Mouse (Mus musculus): ENCODE measurements around the gene Ankrd39. TPM values are rescaled to one million over a fixed set of nuclear protein-coding genes. Genes with fewer than 3 reads are reported as not detected.

The Ankrd39 gene
- polyA plus RNA-seq, 1 experiment = 22.1 TPM

DNA sequence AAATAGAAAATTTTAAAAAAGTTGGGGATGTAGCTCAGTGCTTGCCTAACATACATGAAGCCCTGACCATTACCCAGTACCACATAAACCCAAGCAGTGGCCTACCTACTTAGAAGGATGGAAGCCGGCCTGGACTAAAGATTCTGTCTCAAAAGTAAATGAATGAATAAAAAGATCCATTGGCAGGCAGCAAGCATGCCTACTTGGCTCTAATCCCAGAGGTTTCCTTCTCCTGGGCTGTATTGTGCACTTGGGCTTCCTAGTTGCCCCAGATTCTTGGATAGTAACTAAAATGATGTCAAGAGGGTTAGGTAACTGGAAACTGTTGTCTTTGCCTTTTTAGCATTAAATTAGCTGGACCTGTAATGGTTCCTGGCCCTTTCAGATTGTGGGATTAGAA, 33.9 kb downstream of the Ankrd39 start:
- Histone ChIP-seq H3K4me1 (ENCODE audit: control insufficient read depth, insufficient read depth, low read length) (peaks cover 2% of the 10 kb centered on the region), H3K4me3 (replicated peaks; ENCODE audit: extremely low read depth, low read depth, low read length) (no peak overlapping the region)
- TF ChIP-seq CTCF (IDR thresholded peaks at IDR 0.05; ENCODE audit: insufficient read depth, low read length) (no peak), POLR2A (IDR thresholded peaks at IDR 0.05; ENCODE audit: borderline replicate concordance, extremely low read depth, low read depth, low read length) (no peak)
- no peak for DNase-seq
- WGBS = 9% methylated on average over 1 of the region's 1 CpGs

DNA sequence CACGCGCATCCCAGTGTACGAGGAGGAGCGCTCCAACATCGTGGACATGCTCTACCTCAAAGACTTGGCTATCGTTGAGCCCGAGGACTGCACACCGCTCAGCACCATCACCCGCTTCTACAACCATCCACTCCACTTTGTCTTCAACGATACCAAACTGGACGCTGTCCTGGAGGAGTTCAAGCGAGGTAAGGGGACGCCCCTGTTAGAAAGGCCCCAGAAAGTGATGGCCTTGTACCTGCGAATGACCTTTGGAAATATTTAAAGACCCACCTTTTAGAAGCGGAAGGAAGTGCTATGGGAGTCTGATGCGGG, 34.3 kb downstream of the Ankrd39 start:
- no peak for DNase-seq
- peak overlapping the region; percentile 87 for H3K4me3 ChIP-seq (replicated peaks; ENCODE audit: extremely low read depth, low read depth, low read length)
- TF ChIP-seq CTCF (IDR thresholded peaks at IDR 0.05; ENCODE audit: insufficient read depth, low read length) = no peak
- no peak for TF ChIP-seq POLR2A (IDR thresholded peaks at IDR 0.05; ENCODE audit: borderline replicate concordance, extremely low read depth, low read depth, low read length)
- 3% methylated on average over 16 of the region's 16 CpGs for WGBS
- peaks cover 2% of the 10 kb centered on the region for H3K4me1 ChIP-seq (ENCODE audit: control insufficient read depth, insufficient read depth, low read length)

DNA sequence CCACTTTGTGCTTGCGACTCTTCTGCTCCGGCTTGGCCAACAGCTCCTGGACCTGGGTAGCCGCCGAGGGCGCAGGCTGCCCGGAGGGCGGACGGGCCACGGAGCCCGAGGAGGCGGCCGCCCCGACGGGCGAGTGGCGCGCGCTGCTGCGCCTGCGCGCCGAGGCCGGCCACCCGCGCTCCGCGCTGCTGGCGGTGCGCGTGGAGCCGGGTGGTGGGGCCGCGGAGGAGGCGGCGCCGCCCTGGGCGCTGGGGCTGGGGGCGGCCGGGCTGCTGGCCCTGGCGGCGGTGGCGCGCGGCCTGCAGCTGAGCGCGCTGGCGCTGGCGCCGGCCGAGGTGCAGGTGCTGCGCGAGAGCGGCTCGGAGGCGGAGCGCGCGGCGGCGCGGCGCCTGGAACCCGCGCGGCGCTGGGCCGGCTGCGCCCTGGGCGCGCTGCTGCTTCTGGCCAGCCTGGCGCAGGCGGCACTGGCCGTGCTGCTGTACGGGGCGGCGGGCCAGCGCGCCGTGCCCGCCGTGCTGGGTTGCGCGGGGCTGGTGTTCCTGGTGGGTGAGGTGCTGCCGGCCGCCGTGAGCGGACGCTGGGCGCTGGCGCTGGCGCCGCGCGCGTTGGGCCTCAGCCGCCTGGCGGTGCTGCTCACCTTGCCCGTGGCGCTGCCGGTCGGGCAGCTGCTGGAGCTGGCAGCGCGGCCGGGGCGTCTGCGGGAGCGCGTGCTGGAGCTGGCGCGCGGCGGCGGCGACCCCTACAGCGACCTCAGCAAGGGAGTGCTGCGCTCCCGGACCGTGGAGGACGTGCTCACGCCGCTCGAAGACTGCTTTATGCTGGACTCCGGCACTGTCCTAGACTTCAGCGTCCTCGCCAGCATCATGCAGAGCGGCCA, 34.9 kb downstream of the Ankrd39 start:
- H3K4me3 ChIP-seq (replicated peaks; ENCODE audit: extremely low read depth, low read depth, low read length) = peak overlapping the region; percentile 87
- TF ChIP-seq POLR2A (IDR thresholded peaks at IDR 0.05; ENCODE audit: borderline replicate concordance, extremely low read depth, low read depth, low read length) (no peak), CTCF (IDR thresholded peaks at IDR 0.05; ENCODE audit: insufficient read depth, low read length) (no peak)
- H3K4me1 ChIP-seq (ENCODE audit: control insufficient read depth, insufficient read depth, low read length) = peaks cover 2% of the 10 kb centered on the region
- WGBS = 9% methylated on average over 124 of the region's 126 CpGs
- DNase-seq = peak; percentile 43

DNA sequence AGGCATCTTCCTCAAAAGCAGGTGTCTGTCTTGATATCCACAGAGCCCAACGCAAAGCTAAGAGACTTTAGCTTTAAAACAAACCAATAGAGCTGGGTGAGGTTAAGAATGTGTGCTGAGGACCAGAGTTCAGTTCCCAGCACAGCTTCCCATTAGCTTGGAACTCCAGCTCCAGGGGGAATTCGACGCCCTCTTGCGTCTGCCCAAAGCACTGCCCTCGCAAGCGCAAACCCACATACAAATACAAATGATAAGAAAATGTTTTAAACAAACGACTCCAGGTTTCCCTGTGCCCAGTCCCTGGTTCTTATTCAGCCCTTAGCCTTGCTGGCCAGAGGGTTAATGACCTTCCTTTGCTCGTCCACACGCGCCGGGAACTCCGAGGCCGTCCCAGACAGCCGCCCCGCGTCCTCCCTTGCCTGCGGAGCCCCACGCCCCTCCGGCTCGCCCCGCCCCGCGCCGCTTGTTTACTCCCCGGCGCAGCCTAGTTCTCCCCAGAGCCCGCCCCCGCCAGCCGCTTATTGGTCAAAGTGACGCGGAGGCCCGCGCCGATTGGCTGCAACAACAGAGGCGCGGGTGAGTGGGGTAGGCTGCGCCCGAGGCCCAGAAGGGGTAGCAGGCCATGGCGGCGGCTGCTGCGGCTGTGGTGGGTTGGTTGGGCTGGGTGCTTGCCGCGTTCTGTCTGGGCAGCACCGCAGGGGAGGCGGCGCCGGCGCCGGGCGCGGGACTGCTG, 35.8 kb downstream of the Ankrd39 start, which contains the start of gene Cnnm3:
Gene Cnnm3, plus strand, starts transcription at position 579 of the 733 bp plus-strand sequence.
- Histone ChIP-seq H3K4me3 (replicated peaks; ENCODE audit: extremely low read depth, low read depth, low read length) (peak within 1 kb of the TSS; percentile 87), H3K4me1 (ENCODE audit: control insufficient read depth, insufficient read depth, low read length) (peaks cover 2% of the 10 kb centered on the region)
- DNase-seq = peak; percentile 100
- peak; percentile 89 for TF ChIP-seq POLR2A (IDR thresholded peaks at IDR 0.05; ENCODE audit: borderline replicate concordance, extremely low read depth, low read depth, low read length)
- TF ChIP-seq CTCF (IDR thresholded peaks at IDR 0.05; ENCODE audit: insufficient read depth, low read length) = peak; percentile 63
- 2% methylated on average over 51 of the region's 51 CpGs for WGBS

DNA sequence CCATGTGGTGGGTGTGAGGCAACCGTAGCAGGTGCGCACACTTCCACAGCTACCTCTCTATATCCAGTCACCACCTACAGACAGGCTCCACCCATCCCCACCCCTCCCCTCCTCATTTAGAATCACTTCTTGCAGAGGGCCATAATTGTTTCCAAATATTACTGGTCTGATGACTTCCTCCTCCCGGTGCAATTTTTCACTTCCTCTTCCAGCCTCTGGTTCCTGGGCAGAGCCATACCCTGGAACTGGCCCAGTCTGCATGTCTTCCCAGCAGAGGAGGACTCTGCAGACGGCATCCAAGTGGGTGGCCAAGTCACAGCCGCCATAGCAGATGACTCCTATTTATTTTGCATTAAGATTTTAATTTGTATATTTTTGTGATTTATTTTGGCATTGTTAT, 39.0 kb downstream of the Ankrd39 start:
- no peak for DNase-seq
- no peaks in the 10 kb centered on the region for H3K4me1 ChIP-seq (ENCODE audit: control insufficient read depth, insufficient read depth, low read length)
- no peak overlapping the region for H3K4me3 ChIP-seq (replicated peaks; ENCODE audit: extremely low read depth, low read depth, low read length)
- WGBS = 48% methylated on average over 5 of the region's 5 CpGs
- TF ChIP-seq POLR2A (IDR thresholded peaks at IDR 0.05; ENCODE audit: borderline replicate concordance, extremely low read depth, low read depth, low read length) = no peak
- TF ChIP-seq CTCF (IDR thresholded peaks at IDR 0.05; ENCODE audit: insufficient read depth, low read length) = no peak

DNA sequence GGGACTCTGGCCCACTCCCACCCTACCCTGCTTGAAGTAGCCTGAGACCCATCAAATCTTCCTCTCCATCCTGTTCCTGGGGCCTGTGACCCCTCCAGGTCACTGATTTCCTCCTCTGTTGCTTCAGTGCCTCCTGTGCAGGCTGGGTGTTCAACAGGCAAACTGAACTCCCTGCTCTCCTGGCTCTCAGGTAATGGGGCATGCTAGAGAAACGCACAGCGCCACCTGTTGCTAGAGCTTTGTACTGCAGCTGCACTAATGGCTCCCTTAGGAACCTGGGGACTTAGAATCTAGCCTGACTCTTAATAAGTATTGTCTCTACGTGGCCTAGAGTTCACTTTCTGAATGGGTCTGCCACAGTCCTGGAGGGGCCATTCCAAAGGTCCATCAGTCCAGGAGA, 46.0 kb downstream of the Ankrd39 start:
- no peak overlapping the region for H3K4me3 ChIP-seq (replicated peaks; ENCODE audit: extremely low read depth, low read depth, low read length)
- peak; percentile 82 for DNase-seq
- TF ChIP-seq CTCF (IDR thresholded peaks at IDR 0.05; ENCODE audit: insufficient read depth, low read length) (peak; percentile 97), POLR2A (IDR thresholded peaks at IDR 0.05; ENCODE audit: borderline replicate concordance, extremely low read depth, low read depth, low read length) (no peak)
- no peaks in the 10 kb centered on the region for H3K4me1 ChIP-seq (ENCODE audit: control insufficient read depth, insufficient read depth, low read length)
- 6% methylated on average over 3 of the region's 3 CpGs for WGBS

DNA sequence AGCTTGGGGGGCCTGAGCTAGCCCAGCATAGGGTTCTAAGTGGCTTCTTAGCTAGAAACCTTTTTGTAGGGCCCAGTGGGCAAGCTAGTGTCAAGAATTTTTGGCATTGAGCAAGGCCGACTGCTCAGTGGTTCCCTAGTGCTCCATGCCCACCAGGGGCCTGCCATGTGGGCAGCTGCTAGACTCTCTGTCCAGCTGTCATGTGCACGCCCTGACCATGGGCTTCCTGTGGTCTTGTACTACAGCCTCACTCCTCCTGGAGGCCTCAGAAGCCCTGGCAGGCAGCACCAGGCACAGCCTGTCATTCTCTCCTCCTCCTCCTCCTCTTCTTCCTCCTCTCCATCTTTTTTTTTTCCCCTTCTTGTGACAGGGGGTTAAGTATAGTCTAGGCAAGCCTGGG, 49.9 kb downstream of the Ankrd39 start:
- no peak for DNase-seq
- TF ChIP-seq CTCF (IDR thresholded peaks at IDR 0.05; ENCODE audit: insufficient read depth, low read length) (no peak), POLR2A (IDR thresholded peaks at IDR 0.05; ENCODE audit: borderline replicate concordance, extremely low read depth, low read depth, low read length) (no peak)
- Histone ChIP-seq H3K4me1 (ENCODE audit: control insufficient read depth, insufficient read depth, low read length) (peaks cover under 1% of the 10 kb centered on the region), H3K4me3 (replicated peaks; ENCODE audit: extremely low read depth, low read depth, low read length) (no peak overlapping the region)
- 67% methylated on average over 2 of the region's 2 CpGs for WGBS

DNA sequence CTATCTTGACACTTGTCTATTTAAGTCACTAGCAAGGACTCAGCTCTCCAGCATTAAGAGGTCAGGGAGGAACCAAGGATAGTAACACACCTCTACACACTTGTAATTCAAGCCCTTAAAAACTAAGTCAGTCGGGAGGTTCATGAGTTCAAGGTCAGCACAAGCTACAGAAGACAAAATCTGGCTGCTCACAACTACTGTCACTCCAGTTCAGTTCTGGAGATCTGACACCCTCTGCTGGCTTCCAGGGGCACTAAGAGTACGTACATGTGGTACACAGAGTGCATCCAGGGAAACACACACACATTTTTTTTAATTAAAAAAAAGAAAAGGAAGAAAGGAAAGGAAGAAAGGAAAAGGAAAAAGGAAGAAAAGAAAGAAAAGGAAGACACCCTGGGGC, 50.5 kb downstream of the Ankrd39 start:
- TF ChIP-seq CTCF (IDR thresholded peaks at IDR 0.05; ENCODE audit: insufficient read depth, low read length) = no peak
- no peak for TF ChIP-seq POLR2A (IDR thresholded peaks at IDR 0.05; ENCODE audit: borderline replicate concordance, extremely low read depth, low read depth, low read length)
- no peak for DNase-seq
- Histone ChIP-seq H3K4me1 (ENCODE audit: control insufficient read depth, insufficient read depth, low read length) (peaks cover 2% of the 10 kb centered on the region), H3K4me3 (replicated peaks; ENCODE audit: extremely low read depth, low read depth, low read length) (no peak overlapping the region)
- WGBS = 44% methylated on average over 2 of the region's 2 CpGs

DNA sequence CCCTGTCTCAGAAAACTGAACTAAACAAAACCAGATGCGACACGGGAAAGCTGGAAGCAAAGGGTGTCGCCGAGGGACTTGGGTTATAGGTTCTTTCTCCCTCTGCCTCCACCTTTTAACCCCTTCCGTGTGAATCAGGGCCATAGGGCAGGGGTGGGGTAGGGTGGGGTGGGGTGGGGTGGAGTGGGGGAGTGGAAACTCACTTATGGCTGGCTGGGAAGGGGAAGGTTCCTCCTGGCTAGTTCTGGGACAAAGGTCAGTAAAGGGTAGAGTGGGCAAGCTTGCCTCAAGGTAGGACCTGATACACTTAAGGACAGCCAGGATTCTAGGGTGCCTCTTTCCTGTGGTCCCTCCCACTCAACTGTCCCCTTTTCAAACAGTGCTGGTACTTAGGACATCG, 53.9 kb downstream of the Ankrd39 start:
- no peak for TF ChIP-seq POLR2A (IDR thresholded peaks at IDR 0.05; ENCODE audit: borderline replicate concordance, extremely low read depth, low read depth, low read length)
- TF ChIP-seq CTCF (IDR thresholded peaks at IDR 0.05; ENCODE audit: insufficient read depth, low read length) = no peak
- no peak overlapping the region for H3K4me3 ChIP-seq (replicated peaks; ENCODE audit: extremely low read depth, low read depth, low read length)
- WGBS = 73% methylated on average over 6 of the region's 6 CpGs

More for the DNA sequence above, 53.9 kb downstream of the Ankrd39 start:
- H3K4me1 ChIP-seq (ENCODE audit: control insufficient read depth, insufficient read depth, low read length) = peaks cover 2% of the 10 kb centered on the region
- DNase-seq = no peak

Measured in lung, adult 2 months (tissue).